Mouse (Mus musculus) cortical plate, adult 2 months (tissue): Measurements from ENCODE around the gene Rnf208. TPM values are rescaled to one million over a fixed set of nuclear protein-coding genes. Genes with fewer than 3 reads are reported as not detected.

Experiments
- H3K27ac ChIP-seq: fragments of 200-500 bp; 2 replicates; pipeline ENCODE4 v1.5.1; 2012; ENCODE audit warnings: low read length, control low read depth, inconsistent platforms; ENCODE audit not compliant: insufficient read depth
- H3K4me1 ChIP-seq: fragments of 200-500 bp; 2 replicates; pipeline ENCODE4 v1.6.1; 2011; ENCODE audit warnings: low read length; ENCODE audit not compliant: control insufficient read depth, insufficient read depth
- H3K4me3 ChIP-seq: fragments of 200-500 bp; 2 replicates; pipeline ENCODE4 v1.5.1; 2011; ENCODE audit warnings: mild to moderate bottlenecking, low read length, control low read depth; ENCODE audit not compliant: insufficient read depth
- CTCF ChIP-seq: fragments of 200-500 bp; IDR thresholded peaks from 2 replicates; pipeline ENCODE4 v1.5.1; 2011; ENCODE audit warnings: mild to moderate bottlenecking, control low read depth, low read length; ENCODE audit not compliant: insufficient read depth; ENCODE audit errors: extremely low read depth
- POLR2A ChIP-seq: fragments of 200-500 bp; IDR thresholded peaks from 2 replicates; pipeline ENCODE4 v1.6.1; 2011; ENCODE audit warnings: mild to moderate bottlenecking, low read length, control low read depth; ENCODE audit not compliant: insufficient read depth; ENCODE audit errors: extremely low read depth
- polyA plus RNA-seq: library from polyadenylated mRNA; depleted of rRNA; stranded (reverse); fragments of >200 nt; gene quantifications from 2 replicates; pipeline ENCODE4 v1.2.3, GENCODE M21; 2012

Rnf208 gene
- polyA plus RNA-seq, 1 experiment = 325 TPM

DNA sequence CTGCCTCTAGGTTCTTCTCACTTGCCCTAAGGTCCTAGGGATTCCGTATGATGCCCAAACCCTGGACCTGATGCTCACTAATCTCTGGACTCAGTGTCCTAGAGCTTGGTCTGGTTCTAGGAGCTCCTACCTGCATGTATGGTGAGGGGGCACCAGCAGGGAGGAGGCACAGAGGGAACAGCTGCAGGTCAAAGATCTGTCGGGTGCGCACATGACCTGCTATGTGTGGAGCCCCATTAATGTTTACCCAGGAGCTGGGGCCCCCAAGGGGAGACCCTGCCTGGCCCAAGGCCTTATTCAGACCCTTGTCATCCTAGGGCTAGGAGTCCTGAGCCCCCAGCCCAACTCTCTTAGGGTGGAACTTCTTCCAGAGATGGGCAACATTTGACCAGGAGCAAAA, 8.0 kb upstream of the Rnf208 start, which contains the start of gene Slc34a3:
TSS of gene Slc34a3 (minus strand) at position 315 of the 400 bp plus-strand sequence.
- H3K4me1 ChIP-seq = no peaks in the 10 kb centered on the region
- no peak within 1 kb of the TSS for H3K27ac ChIP-seq
- TF ChIP-seq CTCF (no peak), POLR2A (no peak)
- H3K4me3 ChIP-seq = no peak within 1 kb of the TSS

- Histone ChIP-seq H3K4me3 (no peak overlapping the region), H3K4me1 (no peaks in the 10 kb centered on the region), H3K27ac (no peak overlapping the region)
- TF ChIP-seq POLR2A (no peak), CTCF (no peak)
These were observed 7.4 kb upstream of the Rnf208 start for GRCm38 (mm10) chr2:25234551-25235220.

DNA sequence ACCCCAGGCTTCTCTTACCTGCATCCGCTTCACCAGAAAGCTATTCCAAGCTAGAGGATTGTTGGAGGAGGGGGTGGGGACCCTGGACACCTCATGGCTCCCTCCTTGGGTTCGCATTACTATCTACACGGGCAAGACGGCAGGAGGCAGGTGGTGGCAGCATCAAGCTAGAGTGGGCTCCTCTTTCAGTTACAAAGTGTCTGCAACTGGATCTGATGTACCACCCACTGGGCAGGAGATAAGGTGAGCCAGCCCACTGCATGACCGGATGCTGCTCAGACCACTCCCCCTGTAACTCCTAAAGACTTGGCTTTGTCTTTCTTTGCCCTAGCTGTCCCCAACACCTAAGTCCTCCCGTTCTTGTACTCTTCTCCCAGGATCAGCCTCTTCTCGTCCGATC, 5.4 kb upstream of the Rnf208 start, which contains the start of gene Rnf224:
TSS of gene Rnf224 (minus strand) at position 174 of the 400 bp plus-strand sequence.
- TF ChIP-seq POLR2A (no peak), CTCF (no peak)
- H3K4me1 ChIP-seq = peaks cover 2% of the 10 kb centered on the region; the same call in 1 of the 2 replicates
- no peak within 1 kb of the TSS for H3K4me3 ChIP-seq
- no peak within 1 kb of the TSS for H3K27ac ChIP-seq

DNA sequence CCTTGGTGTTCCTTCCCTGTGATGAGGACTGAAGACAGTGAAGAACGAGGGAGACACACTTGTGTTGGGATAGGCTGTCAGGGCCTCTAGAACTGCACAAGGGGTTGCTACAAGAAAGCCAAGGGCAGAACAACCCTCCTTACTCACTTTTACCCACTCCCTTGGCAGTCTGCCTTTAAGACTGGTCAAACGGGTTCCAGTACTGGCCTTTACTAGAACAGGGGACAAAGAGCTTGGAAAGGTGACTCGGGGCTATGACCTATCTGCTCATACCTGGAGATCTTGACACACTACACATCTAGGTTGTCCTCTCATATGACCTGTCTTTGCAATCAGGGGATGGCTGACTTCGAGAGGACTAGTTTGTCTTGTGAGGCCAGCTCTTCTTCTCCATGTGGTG, 4.5 kb upstream of the Rnf208 start:
- H3K4me1 ChIP-seq = peaks cover 3% of the 10 kb centered on the region; the same call in 1 of the 2 replicates
- TF ChIP-seq POLR2A (no peak), CTCF (no peak)
- no peak overlapping the region for H3K27ac ChIP-seq
- H3K4me3 ChIP-seq = no peak overlapping the region

- Histone ChIP-seq H3K4me3 (no peak overlapping the region), H3K27ac (no peak overlapping the region), H3K4me1 (peaks cover 3% of the 10 kb centered on the region; the same call in 1 of the 2 replicates)
- TF ChIP-seq POLR2A (no peak), CTCF (no peak)
These were observed 3.9 kb upstream of the Rnf208 start for GRCm38 (mm10) chr2:25238106-25238505.

DNA sequence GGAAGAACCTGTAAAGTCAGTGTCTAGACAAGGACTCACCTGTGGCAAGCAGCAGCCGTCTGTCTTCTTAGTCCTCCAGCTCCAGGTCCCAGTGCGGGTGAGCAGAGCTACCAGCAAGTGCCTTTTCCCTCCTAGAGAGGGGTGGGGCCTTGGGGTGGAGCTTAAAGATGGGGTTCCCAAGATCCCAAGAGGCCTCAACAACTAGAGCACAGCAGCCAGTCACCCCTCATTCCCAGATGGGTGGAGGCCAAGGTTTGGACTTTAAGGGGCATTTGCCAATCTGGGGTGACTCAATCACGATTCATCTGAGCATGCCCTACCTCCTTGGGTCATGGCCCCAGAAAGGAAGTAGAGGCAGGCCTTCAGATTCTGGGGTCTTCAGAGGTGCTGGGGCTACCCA, 2.3 kb upstream of the Rnf208 start:
- no peak for TF ChIP-seq POLR2A
- TF ChIP-seq CTCF = no peak
- Histone ChIP-seq H3K4me1 (peaks cover 5% of the 10 kb centered on the region), H3K27ac (no peak overlapping the region), H3K4me3 (no peak overlapping the region)

DNA sequence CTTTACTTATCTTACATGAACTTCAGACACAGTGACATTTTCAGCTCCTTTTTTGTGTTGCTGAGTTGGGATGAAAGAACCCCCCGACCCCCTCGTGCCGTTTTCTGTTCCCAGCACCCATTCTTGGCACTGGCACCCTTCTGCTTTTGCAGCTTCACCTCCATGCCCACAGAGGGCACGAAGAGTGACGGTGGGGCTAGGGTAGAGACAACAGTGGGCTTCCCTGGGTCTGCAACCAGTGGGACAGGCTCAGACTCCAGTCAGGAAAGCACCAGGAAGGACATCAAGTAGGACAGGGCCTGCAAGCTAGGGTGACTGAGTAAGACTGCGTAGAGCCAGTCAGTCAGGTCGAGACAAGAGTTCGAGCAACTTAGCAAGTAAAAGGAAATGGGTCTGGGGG, 1.7 kb upstream of the Rnf208 start:
- Histone ChIP-seq H3K27ac (no peak overlapping the region), H3K4me3 (peak overlapping the region; percentile 80; the same call in 1 of the 2 replicates), H3K4me1 (peaks cover 5% of the 10 kb centered on the region)
- TF ChIP-seq CTCF = no peak
- no peak for TF ChIP-seq POLR2A

DNA sequence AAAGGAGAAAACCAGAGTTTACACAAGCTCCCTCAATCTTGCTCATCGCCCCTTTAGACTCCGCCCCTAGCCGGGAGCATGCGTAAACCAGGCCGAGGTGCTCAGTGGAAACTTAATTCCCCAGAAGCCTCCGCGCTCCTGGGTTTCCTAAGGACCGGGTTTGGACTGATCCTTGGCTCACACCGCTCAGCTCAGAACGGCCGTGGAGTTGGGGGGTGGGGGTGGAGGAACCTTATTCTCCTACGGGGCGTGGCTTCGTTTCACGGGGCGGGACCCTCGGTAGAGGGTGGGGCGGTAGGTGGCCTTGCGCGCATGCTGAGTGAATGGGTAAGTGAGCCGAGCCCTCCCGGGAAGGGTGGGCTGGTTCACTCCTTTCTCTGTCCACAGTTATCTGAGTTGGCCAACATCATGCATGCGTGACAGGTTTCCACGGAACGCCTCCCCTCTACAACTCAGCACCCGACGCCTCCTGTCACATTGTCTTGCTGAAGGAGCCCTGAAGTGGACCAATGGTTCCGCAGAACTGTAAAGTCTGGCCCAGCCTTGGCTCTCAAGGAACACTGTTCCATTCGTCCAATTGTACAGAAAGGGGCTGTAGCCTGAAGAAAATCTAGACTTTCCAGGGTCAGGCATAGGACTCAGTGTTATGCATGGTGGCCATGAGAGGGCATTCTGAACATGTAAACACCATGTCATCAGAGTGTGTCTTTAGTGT, 1.2 kb upstream of the Rnf208 start:
- H3K27ac ChIP-seq = no peak overlapping the region
- peak; percentile 41; the same call in 1 of the 2 replicates for TF ChIP-seq POLR2A
- no peak for TF ChIP-seq CTCF
- H3K4me3 ChIP-seq = peak overlapping the region; percentile 80
- peaks cover 5% of the 10 kb centered on the region for H3K4me1 ChIP-seq

DNA sequence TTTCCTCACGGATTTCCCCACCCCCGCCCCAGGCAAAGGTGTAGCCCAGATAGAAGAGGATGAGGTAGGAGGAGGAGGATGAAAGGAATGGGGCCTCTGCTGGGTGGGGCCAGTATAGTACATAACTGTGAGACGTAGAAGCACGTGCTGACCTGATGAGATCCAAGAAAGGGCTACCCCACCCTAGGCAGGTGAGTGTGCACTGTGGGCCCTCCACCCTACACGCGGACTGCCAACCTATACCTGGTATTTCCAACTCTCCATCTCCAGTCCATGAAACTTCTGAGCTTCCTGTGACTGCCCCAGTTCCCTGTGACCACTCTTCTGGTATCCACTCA, 648 bp upstream of the Rnf208 start:
- Histone ChIP-seq H3K4me3 (peak overlapping the region; percentile 80), H3K27ac (no peak overlapping the region), H3K4me1 (peaks cover 5% of the 10 kb centered on the region)
- TF ChIP-seq CTCF (no peak), POLR2A (no peak)

GRCm38 (mm10) chr2:25243342-25243741, 1.3 kb downstream of the Rnf208 start:
- Histone ChIP-seq H3K27ac (no peak overlapping the region), H3K4me3 (peak overlapping the region; percentile 80)
- TF ChIP-seq POLR2A = no peak
- TF ChIP-seq CTCF = no peak

More at GRCm38 (mm10) chr2:25243342-25243741, 1.3 kb downstream of the Rnf208 start:
- peaks cover 5% of the 10 kb centered on the region for H3K4me1 ChIP-seq
